Mouse (Mus musculus) liver, adult 2 months (tissue): ENCODE results near the gene Gid8.

ENCODE experiments used
- CTCF ChIP-seq: fragments of 200-500 bp; IDR thresholded peaks from 2 replicates; pipeline ENCODE4 v1.5.1; 2011; ENCODE audit warnings: low read depth, low read length, control low read depth
- POLR2A ChIP-seq: fragments of 200-500 bp; IDR thresholded peaks from 2 replicates; pipeline ENCODE4 v1.6.1; 2011; ENCODE audit warnings: low read length, control low read depth; ENCODE audit not compliant: insufficient read depth; ENCODE audit errors: extremely low read depth

GRCm38 (mm10) chr2:180743321-180743720, 33.4 kb downstream of the Gid8 start:
- no peak for TF ChIP-seq POLR2A
- TF ChIP-seq CTCF = no peak
